Mouse (Mus musculus) hindbrain, embryonic 16.5 days (tissue): ENCODE data around the gene Hoxc13. TPM values are rescaled to one million over a fixed set of nuclear protein-coding genes. Genes with fewer than 3 reads are reported as not detected.
A peak's percentile ranks its signal among the peaks of the same experiment; 100 is the strongest.

Experiments
- ATAC-seq: fragments of 200-750 bp; cut with Nextera tagmentation; 2 replicates; pipeline ENCODE4 v1.8.0; 2017; ENCODE audit warnings: moderate TSS enrichment, moderate library complexity
- H3K27ac ChIP-seq: fragments of 300-500 bp; sonication (generic); 2 replicates; pipeline ENCODE4 v1.5.1; 2014; ENCODE audit warnings: low read depth, mild to moderate bottlenecking, control low read depth, low read length, moderate library complexity
- H3K27me3 ChIP-seq: fragments of 300-500 bp; sonication (generic); replicated peaks from 2 replicates; pipeline ENCODE4 v1.6.1; 2014; ENCODE audit warnings: low read length; ENCODE audit not compliant: control insufficient read depth, insufficient read depth
- H3K36me3 ChIP-seq: fragments of 300-500 bp; sonication (generic); 2 replicates; pipeline ENCODE4 v1.6.1; 2014; ENCODE audit warnings: mild to moderate bottlenecking, low read length, moderate library complexity, mixed read lengths; ENCODE audit not compliant: control insufficient read depth, insufficient read depth
- H3K4me1 ChIP-seq: fragments of 300-500 bp; sonication (generic); 2 replicates; pipeline ENCODE4 v1.6.1; 2014; ENCODE audit warnings: low read depth, low read length; ENCODE audit not compliant: control insufficient read depth, insufficient read depth
- H3K4me2 ChIP-seq: fragments of 300-500 bp; sonication (generic); 2 replicates; pipeline ENCODE4 v1.6.1; 2014; ENCODE audit warnings: mild to moderate bottlenecking, low read length, control low read depth, moderate library complexity
- H3K4me3 ChIP-seq: fragments of 300-500 bp; sonication (generic); 2 replicates; pipeline ENCODE4 v1.5.1; 2014; ENCODE audit warnings: mild to moderate bottlenecking, low read length, control low read depth, moderate library complexity
- H3K9ac ChIP-seq: fragments of 300-500 bp; sonication (generic); 2 replicates; pipeline ENCODE4 v1.6.1; 2014; ENCODE audit warnings: low read depth, mild to moderate bottlenecking, control low read depth, low read length, moderate library complexity
- H3K9me3 ChIP-seq: fragments of 300-500 bp; sonication (generic); 2 replicates; pipeline ENCODE4 v1.6.1; 2014; ENCODE audit warnings: mild to moderate bottlenecking, low read length, moderate library complexity; ENCODE audit not compliant: control insufficient read depth
- WGBS: fragments of 180-500 bp; shearing (Covaris S2); extraction: QIAGEN DNeasy Blood & Tissue Kit; methylation state at CpG from one replicate; pipeline ENCODE4 v1.1.7; 2014; 5-methylcytosine and 5-hydroxymethylcytosine counted together
- polyA plus RNA-seq: library from polyadenylated mRNA; unstranded; fragments of >200 nt; fragmentation: Nextera tagmentation; extraction: Ambion mirVana; gene quantifications from 2 replicates; pipeline ENCODE4 v1.2.1, GENCODE M21; 2015

Gene Hoxc13
- polyA plus RNA-seq, 1 experiment from 2014 or later = not detected

DNA sequence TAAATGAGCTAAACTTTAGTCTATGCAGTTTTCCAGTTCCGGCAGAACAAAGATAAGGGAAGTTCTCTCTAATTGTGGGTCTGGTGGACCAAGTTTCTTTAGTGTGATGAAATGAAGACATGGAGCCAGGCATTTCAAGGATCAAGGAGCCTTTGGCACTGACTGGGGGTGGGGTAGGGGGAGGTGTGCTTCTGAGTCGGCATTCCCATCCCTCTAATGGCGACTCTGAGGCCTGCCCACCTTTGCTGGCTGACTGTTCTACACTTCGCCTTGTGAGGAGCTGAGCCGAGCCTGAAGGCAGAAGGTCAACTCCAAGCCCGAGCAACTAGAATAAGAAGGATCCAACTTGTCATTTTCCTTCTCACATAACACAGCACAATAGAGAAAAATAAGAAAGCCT lies 40.8 kb downstream of the Hoxc13 start:
- Histone ChIP-seq H3K9ac (no peak overlapping the region), H3K36me3 (no peaks in the 10 kb centered on the region), H3K27ac (no peak overlapping the region), H3K9me3 (no peaks in the 10 kb centered on the region), H3K4me3 (no peak overlapping the region), H3K4me2 (no peak overlapping the region), H3K4me1 (peaks cover 4% of the 10 kb centered on the region; the same call in 1 of the 2 replicates), H3K27me3 (peaks cover 87% of the 10 kb centered on the region)
- no peak for ATAC-seq
- WGBS = 2% methylated on average over 6 of the region's 6 CpGs

DNA sequence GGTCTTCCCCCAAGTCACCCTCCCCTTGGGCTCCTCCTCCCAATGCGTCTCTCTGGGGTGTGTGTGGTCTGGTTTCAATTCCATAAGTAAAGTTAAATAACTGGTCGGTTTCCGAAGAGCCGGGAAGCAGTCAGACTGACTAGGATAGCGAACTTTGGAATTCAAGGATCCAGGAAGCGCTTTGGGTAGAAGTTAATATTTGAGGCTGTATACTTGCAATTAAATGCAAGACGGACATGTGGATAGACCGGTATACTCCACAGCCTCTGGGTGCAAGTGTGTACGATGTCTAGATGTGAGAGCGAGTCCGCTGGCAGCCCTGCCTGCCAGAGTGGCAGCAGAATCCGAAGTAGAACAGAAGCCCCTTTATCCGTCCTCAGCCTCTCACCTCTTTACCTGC lies 41.6 kb downstream of the Hoxc13 start:
- H3K9me3 ChIP-seq = no peaks in the 10 kb centered on the region
- no peak overlapping the region for H3K4me2 ChIP-seq
- H3K27ac ChIP-seq = no peak overlapping the region
- 3% methylated on average over 13 of the region's 13 CpGs for WGBS
- H3K9ac ChIP-seq = no peak overlapping the region
- peaks cover 4% of the 10 kb centered on the region; the same call in 1 of the 2 replicates for H3K4me1 ChIP-seq
- no peak overlapping the region for H3K4me3 ChIP-seq
- peaks cover 87% of the 10 kb centered on the region for H3K27me3 ChIP-seq
- no peak for ATAC-seq
- H3K36me3 ChIP-seq = no peaks in the 10 kb centered on the region

DNA sequence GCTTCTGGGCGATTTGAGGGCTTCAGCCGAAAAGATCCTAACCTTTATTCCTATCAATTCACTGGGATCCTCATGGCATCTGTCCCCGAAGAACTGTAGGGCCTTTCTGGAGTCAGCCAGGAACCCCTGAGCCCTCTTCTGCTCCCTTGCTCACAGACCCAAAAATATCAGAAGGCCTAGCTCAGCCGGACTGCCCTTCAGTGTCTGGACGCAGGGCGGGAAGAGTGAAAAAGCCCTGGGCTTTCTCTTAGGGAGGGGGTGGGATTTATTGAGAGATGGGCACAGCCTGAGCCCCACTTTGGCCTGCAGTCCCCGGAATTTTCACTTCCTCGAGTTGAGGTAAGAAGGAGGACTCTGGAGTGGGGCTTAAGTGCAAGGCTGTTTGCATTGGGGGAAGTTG lies 42.4 kb downstream of the Hoxc13 start:
- Histone ChIP-seq H3K27me3 (peaks cover 85% of the 10 kb centered on the region), H3K9me3 (no peaks in the 10 kb centered on the region), H3K4me1 (peaks cover 4% of the 10 kb centered on the region; the same call in 1 of the 2 replicates), H3K4me2 (no peak overlapping the region), H3K27ac (no peak overlapping the region), H3K36me3 (no peaks in the 10 kb centered on the region), H3K9ac (no peak overlapping the region), H3K4me3 (no peak overlapping the region)
- no peak for ATAC-seq
- WGBS = 2% methylated on average over 8 of the region's 8 CpGs

DNA sequence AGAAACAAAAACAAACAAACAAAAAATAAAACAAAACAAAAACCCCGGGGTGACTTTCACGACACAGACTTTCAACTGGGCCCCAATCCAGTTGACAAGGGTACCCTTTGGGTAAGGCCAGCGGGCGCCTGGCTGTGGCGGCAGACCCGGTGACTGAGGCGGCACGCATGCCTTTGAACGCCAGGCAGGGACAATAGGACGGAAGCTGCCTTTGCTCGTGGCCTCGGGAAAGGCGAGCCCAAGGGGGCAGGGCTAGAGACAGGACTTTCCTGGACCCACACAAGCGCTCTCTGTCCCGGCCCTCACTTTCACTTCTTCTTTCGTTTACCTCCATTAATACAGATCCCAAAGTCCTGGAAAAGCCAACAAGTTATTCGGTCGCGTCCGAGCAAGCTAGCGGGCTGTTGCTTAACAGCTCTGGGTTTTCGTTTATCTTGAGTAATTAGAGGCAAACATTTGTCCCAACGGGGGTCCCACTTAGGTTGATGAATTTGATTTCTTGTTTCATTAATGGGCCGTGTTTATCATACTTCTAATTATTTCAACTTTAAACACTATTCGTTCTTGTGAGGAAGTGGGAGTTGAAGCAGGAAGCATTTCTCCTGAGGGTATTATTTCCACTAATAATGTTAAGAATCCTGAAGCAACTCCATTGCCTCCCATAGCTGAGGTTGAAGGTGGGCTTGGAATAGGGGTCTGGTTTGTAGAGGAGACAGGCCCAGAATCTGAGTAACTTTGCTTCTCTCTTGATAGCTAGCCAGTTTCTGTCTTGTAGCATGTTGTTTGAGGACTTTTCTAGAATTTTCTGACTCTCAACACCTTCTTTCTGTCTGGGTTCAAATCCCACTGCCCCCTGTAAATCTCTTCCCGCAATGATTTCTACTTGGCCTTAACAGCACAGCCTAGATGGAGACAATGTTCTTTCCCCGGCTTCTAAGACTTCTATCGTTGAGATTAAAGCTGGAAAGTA lies 43.1 kb downstream of the Hoxc13 start:
- no peak overlapping the region for H3K4me2 ChIP-seq
- no peaks in the 10 kb centered on the region for H3K9me3 ChIP-seq
- no peak overlapping the region for H3K4me3 ChIP-seq
- peaks cover 86% of the 10 kb centered on the region for H3K27me3 ChIP-seq
- H3K36me3 ChIP-seq = no peaks in the 10 kb centered on the region
- 2% methylated on average over 28 of the region's 28 CpGs for WGBS
- peaks cover 4% of the 10 kb centered on the region; the same call in 1 of the 2 replicates for H3K4me1 ChIP-seq
- H3K27ac ChIP-seq = no peak overlapping the region
- ATAC-seq = no peak
- no peak overlapping the region for H3K9ac ChIP-seq

DNA sequence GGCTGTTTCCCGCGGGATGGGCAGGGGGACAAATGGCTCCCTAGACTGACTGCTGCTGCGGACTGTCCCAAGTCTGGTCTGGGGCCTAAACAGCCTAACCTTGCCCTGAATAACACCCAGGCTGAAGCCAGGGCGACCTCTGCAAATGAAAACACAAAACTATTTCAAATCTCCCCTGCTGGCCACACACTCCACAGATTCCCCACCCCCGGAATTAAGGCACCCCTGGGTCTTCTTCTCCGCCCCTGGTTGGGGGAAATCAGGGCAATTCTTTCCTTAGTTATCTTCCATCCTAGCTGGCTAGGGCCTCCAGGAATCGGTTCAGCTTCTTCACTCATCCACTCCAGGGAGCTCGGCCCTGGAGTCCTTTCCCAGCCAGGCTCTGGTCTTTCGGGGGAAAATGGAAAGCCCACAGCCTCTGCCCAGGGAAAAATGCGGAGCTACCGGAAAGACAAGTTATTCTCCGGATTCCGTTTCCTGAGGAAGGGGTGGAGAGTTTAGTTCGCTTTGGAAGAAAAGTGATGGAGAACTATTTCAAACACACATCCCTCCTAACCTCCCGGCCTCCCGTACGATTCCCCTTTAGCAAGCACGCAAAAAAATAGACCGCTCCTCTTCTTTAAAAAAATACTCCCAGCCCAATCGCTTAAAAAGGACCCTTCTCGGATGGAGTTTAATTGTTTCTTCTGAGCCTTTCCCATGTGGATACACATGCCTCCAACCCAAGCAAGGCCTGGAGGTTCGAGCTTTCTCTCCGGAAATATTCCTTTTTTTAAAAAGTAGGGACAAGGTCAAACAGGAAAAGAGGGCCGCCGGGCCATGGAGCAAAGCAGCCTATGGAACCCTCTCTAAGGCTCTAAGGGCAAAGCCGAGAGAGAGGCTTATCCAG lies 44.3 kb downstream of the Hoxc13 start:
- no peak overlapping the region for H3K27ac ChIP-seq
- no peaks in the 10 kb centered on the region for H3K9me3 ChIP-seq
- H3K4me3 ChIP-seq = no peak overlapping the region
- no peaks in the 10 kb centered on the region for H3K36me3 ChIP-seq
- no peak overlapping the region for H3K9ac ChIP-seq
- no peak overlapping the region for H3K4me2 ChIP-seq
- H3K4me1 ChIP-seq = peaks cover 4% of the 10 kb centered on the region; the same call in 1 of the 2 replicates
- ATAC-seq = no peak
- WGBS = 4% methylated on average over 26 of the region's 26 CpGs
- peaks cover 89% of the 10 kb centered on the region for H3K27me3 ChIP-seq

DNA sequence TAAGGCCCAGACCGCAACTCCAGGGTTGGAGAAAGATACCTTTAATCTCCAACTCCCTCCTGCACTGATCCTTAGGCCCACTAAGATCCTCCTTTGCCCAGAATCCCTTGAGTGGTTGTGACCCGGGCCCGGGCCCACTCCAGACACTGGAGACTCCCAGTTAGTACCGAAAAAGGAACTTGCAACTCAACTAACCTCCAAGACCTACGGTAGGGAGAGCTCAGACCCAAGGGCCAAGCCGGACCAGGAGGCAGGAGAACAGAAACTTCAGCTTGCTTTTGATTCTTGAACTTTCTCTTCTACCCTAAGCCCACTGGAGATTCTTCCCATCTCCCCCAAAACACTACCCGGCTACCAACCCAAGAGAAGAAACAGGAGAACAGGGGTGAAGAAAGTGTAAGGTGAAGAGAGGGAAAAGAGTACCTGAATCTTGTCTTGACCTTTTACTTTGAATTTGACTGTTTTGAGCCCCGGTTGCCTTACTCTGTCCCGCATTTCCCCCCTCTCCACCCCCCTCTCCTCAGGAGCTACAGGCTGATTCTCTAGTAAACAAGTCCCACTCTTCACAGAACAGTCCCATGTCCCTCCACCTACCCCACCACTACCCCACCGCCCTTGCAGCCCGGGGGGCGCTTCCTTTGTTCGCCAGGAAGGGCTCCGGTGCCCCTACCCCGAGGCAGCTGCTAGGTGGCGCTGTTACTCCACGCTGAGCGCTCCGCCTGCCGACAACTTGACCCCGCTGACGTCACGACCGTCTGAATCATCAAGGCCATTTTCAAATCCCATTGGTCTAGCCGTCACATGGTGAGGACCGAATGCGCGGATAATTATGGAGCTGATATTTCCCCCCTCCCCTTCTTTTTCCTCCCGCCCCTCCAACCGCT lies 45.2 kb downstream of the Hoxc13 start:
- peaks cover 4% of the 10 kb centered on the region; the same call in 1 of the 2 replicates for H3K4me1 ChIP-seq
- ATAC-seq = no peak
- no peaks in the 10 kb centered on the region for H3K36me3 ChIP-seq
- no peak overlapping the region for H3K27ac ChIP-seq
- H3K4me2 ChIP-seq = peak overlapping the region; percentile 33
- WGBS = 2% methylated on average over 28 of the region's 30 CpGs
- H3K9me3 ChIP-seq = no peaks in the 10 kb centered on the region
- H3K9ac ChIP-seq = no peak overlapping the region
- peaks cover 90% of the 10 kb centered on the region for H3K27me3 ChIP-seq
- peak overlapping the region; percentile 14; the same call in 1 of the 2 replicates for H3K4me3 ChIP-seq

DNA sequence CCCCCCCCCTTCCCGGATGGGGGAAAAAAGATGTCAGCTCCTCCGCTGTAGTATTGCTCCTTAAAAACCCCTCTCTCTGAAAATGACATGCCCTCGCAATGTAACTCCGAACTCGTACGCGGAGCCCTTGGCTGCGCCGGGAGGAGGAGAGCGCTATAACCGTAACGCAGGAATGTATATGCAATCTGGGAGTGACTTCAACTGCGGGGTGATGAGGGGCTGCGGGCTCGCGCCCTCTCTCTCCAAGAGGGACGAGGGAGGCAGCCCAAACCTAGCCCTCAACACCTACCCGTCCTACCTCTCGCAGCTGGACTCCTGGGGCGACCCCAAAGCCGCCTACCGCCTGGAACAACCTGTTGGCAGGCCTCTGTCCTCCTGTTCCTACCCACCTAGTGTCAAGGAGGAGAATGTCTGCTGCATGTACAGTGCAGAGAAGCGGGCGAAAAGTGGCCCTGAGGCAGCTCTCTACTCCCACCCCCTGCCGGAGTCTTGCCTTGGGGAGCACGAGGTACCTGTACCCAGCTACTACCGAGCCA lies 45.9 kb downstream of the Hoxc13 start, which contains the start of gene Hoxc10:
Gene Hoxc10 (plus strand): TSS at position 21 of the 536 bp plus-strand sequence.
- Histone ChIP-seq H3K9me3 (no peaks in the 10 kb centered on the region), H3K27ac (no peak within 1 kb of the TSS), H3K36me3 (no peaks in the 10 kb centered on the region), H3K27me3 (peaks cover 87% of the 10 kb centered on the region), H3K4me1 (peaks cover 4% of the 10 kb centered on the region; the same call in 1 of the 2 replicates), H3K4me2 (peak within 1 kb of the TSS; percentile 33), H3K4me3 (peak within 1 kb of the TSS; percentile 14; the same call in 1 of the 2 replicates), H3K9ac (no peak within 1 kb of the TSS)
- WGBS = 1% methylated on average over 27 of the region's 27 CpGs
- ATAC-seq = no peak

DNA sequence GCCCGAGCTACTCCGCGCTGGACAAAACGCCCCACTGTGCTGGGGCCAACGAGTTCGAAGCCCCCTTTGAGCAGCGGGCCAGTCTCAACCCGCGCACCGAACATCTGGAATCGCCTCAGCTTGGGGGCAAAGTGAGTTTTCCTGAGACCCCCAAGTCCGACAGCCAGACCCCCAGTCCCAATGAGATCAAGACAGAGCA lies 46.3 kb downstream of the Hoxc13 start, which contains the start of gene Hoxc5:
Gene Hoxc5 (plus strand): TSS at position 132 of the 199 bp plus-strand sequence.
- Histone ChIP-seq H3K27me3 (peaks cover 90% of the 10 kb centered on the region), H3K4me1 (peaks cover 4% of the 10 kb centered on the region; the same call in 1 of the 2 replicates), H3K9ac (no peak within 1 kb of the TSS), H3K9me3 (no peaks in the 10 kb centered on the region), H3K36me3 (no peaks in the 10 kb centered on the region), H3K4me3 (peak within 1 kb of the TSS; percentile 14; the same call in 1 of the 2 replicates), H3K27ac (no peak within 1 kb of the TSS), H3K4me2 (peak within 1 kb of the TSS; percentile 33)
- no peak for ATAC-seq
- WGBS = 4% methylated on average over 12 of the region's 12 CpGs
